Mouse (Mus musculus): Measurements from ENCODE around the gene Sectm1b. TPM values are rescaled to one million over a fixed set of nuclear protein-coding genes. Genes with fewer than 3 reads are reported as not detected.

Gene Sectm1b
- polyA plus RNA-seq (2015; fragmentation: Nextera tagmentation; extraction: Ambion mirVana) = 0.11 TPM in 2 replicates

DNA sequence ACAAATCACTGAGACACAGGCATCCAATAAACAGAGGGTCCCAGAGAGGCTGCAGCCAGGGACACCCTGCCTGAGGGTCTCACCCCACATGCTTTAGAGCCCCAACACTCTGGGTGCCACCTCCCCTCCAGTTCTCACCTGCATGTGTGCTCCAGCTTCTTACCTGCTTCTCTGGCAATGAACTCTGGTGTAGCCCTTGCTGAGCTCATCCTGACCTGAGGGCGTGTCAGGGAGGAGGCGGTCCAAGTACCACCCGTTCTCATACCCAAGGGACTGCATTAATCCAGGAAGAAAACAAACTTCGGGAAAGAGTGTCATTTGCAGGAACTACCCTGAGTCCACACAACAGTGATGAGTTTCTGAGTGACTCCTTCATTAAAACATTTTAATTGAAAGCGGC is at the start of gene Sectm1b:
Sectm1b (minus strand) TSS at position 191 of the 400 bp plus-strand sequence.

GRCm38 (mm10) chr11:121081120-121081519 is 17.8 kb upstream of the Sectm1b start, which contains the start of gene Sectm1a:
Gene Sectm1a (minus strand): TSS chr11:121081220.

DNA sequence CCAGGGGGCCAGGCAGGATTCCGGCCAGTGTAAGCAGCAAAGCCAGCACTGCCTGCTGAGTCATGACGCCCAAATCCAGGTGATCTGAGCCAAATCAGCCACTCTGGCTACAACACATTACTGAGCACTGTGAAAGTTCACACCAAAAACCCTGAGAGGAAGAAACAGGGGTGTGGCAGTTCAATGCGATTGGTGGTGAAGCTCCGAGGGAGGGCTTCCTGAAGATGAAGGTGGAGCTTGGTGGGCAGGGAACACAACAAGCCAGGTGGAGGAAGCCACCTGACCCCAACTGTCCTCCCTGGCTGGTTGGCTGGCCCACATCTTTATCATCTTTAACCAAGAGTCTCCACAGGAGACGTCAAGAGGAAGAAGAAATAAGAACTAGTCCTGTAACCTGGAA is 24.1 kb downstream of the Sectm1b start, which contains the start of gene Cd7:
Cd7 (minus strand) TSS at position 117 of the 400 bp plus-strand sequence.

Other genes starting within 250 kb of the Sectm1b start
- 17.8 and 30.1 TPM in 2 replicates for gene Fasn, start 239.0 kb downstream of the Sectm1b start, polyA plus RNA-seq (2015; fragmentation: Nextera tagmentation; extraction: Ambion mirVana)
- 1.7 and 2.3 TPM in 2 replicates for gene Ccdc57, start 130.7 kb downstream of the Sectm1b start, polyA plus RNA-seq (2015; fragmentation: Nextera tagmentation; extraction: Ambion mirVana)
- 109 and 117 TPM in 2 replicates for gene Slc16a3, start 115.1 kb downstream of the Sectm1b start, polyA plus RNA-seq (2015; fragmentation: Nextera tagmentation; extraction: Ambion mirVana)
- 69.5 and 78.5 TPM in 2 replicates for gene Csnk1d, start 72.2 kb downstream of the Sectm1b start, polyA plus RNA-seq (2015; fragmentation: Nextera tagmentation; extraction: Ambion mirVana)
- gene Cd7, start 24.2 kb downstream of the Sectm1b start, polyA plus RNA-seq (2015; fragmentation: Nextera tagmentation; extraction: Ambion mirVana) = not detected in 2 replicates
- gene Sectm1a, start 17.7 kb upstream of the Sectm1b start, polyA plus RNA-seq (2015; fragmentation: Nextera tagmentation; extraction: Ambion mirVana) = 0.10 TPM in 1 of 2 replicates, not detected in the other
- gene Tex19.2, start 55.1 kb upstream of the Sectm1b start, polyA plus RNA-seq (2015; fragmentation: Nextera tagmentation; extraction: Ambion mirVana) = not detected in 2 replicates
- gene Tex19.1, start 82.6 kb upstream of the Sectm1b start, polyA plus RNA-seq (2015; fragmentation: Nextera tagmentation; extraction: Ambion mirVana) = 0.15 TPM in 1 of 2 replicates, not detected in the other
- not detected in 2 replicates for gene Uts2r, start 96.7 kb upstream of the Sectm1b start, polyA plus RNA-seq (2015; fragmentation: Nextera tagmentation; extraction: Ambion mirVana)
- 5.7 and 5.8 TPM in 2 replicates for gene Hexdc, start 140.9 kb upstream of the Sectm1b start, polyA plus RNA-seq (2015; fragmentation: Nextera tagmentation; extraction: Ambion mirVana)
- gene Ogfod3, start 141.1 kb upstream of the Sectm1b start, polyA plus RNA-seq (2015; fragmentation: Nextera tagmentation; extraction: Ambion mirVana) = 15.5 and 16.6 TPM in 2 replicates
- 32.2 and 34.3 TPM in 2 replicates for gene Cybc1, start 165.8 kb upstream of the Sectm1b start, polyA plus RNA-seq (2015; fragmentation: Nextera tagmentation; extraction: Ambion mirVana)
- gene Narf, start 173.7 kb upstream of the Sectm1b start, polyA plus RNA-seq (2015; fragmentation: Nextera tagmentation; extraction: Ambion mirVana) = 19.2 and 20.9 TPM in 2 replicates
- 3.7 and 4.3 TPM in 2 replicates for gene Foxk2, start 196.4 kb upstream of the Sectm1b start, polyA plus RNA-seq (2015; fragmentation: Nextera tagmentation; extraction: Ambion mirVana)

Measured in urinary bladder, postnatal 0 days (tissue).